Mouse (Mus musculus): ENCODE results near the gene Sez6l.

- TF ChIP-seq HCFC1 (IDR thresholded peaks at IDR 0.05; ENCODE audit: borderline replicate concordance, insufficient read depth, low read length), result no peak
- TF ChIP-seq ZC3H11A (IDR thresholded peaks at IDR 0.05; ENCODE audit: borderline replicate concordance, low read depth, low read length), result no peak
- TF ChIP-seq ZNF384 (IDR thresholded peaks at IDR 0.05; ENCODE audit: low read depth, low read length), result no peak
- no peak for TF ChIP-seq CHD2 (IDR thresholded peaks at IDR 0.05; ENCODE audit: low read depth, low read length)
Measured at GRCm38 (mm10) chr5:112526936-112527335, 50.0 kb downstream of the Sez6l start.

Measured in ES-E14 (cell line).